Mouse (Mus musculus): ENCODE measurements around the gene Thrb.
A peak's percentile ranks its signal among the peaks of the same experiment; 100 is the strongest.

Gene Thrb

GRCm38 (mm10) chr14:17972665-17973064 is 312.6 kb downstream of the Thrb start:
- no peak for DNase-seq

DNA sequence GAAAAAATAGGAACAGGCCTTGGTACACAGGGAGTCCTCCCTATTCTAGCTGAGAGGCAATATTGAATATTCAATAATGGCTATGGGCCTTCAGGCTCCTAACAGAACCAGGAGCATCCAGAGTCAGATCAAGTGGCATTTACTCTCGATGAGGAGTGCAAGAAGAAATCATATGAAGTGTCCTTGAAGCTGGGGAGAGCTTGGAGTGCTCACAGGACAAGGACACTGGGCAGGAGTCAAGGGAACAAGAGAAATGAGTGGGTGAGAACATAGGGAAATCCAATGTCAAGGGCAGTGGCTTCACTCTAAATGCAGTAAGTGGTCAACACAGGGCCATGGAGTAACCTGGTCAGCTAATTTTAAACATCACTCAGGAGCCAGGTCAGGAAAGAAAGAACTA is 315.7 kb downstream of the Thrb start:
- no peak for DNase-seq

GRCm38 (mm10) chr14:17978259-17978658 is 318.2 kb downstream of the Thrb start:
- no peak for DNase-seq

DNA sequence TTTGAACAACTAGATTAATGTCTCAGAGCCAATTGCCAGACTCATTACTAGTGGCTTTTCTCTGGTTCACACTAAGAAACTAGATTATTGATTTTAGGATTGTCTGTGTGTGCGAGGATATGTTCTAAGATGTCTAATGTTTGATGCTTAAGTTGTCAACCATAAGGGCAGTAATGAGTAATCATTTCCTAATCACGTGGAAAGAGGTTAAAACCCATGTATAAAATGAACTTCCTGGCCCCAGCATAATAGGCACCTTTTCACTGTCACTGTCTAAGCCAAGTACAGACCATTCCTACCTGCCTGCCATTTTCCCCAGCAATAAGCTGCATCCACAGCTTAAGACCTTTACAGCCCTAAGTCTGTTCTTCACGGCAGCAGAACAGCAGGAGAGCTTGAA is 321.2 kb downstream of the Thrb start:
- no peak for DNase-seq

DNA sequence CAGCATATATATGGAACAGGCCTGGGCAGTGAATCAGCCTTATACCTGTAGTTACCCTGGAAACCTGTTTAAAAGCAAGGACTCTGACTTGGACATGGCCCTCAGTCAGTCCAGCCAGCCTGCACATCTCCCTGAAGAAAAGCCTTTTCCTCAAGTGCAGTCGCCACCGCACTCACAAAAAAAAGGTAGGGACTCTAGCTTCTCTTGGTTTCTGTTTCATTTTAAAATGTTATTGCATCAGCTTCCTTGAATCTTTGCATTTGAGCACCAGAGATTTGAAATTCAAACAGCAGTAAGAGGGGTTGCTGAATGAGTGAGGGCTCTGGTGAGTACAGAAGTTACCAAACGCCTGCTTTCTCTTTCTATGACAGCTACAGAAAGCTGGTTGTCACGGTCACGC is 322.0 kb downstream of the Thrb start:
- no peak for DNase-seq

GRCm38 (mm10) chr14:17983390-17983789 is 323.3 kb downstream of the Thrb start:
- DNase-seq: no peak

GRCm38 (mm10) chr14:17983839-17984238 is 323.8 kb downstream of the Thrb start:
- peak; percentile 48 for DNase-seq

GRCm38 (mm10) chr14:17988580-17988979 is 328.5 kb downstream of the Thrb start:
- DNase-seq: no peak

DNA sequence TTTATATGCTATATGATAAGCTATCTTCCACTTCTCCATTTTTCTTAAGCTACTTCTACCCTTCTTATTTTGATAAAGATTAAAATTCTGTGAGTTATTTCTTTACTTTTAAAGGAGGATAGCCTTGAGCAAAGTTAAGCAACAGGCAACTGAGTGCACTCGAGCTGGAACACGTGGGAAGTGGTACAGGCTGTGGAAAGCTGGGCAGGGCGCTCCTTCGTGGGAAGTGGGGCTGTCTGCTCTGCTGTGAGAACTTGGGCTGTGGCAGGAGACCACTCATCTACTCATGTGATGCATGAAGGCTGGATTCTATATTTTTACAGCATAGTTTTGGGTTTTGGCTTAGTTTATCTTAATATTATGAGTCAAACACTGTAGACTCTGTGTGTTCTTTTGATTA is 329.1 kb downstream of the Thrb start:
- no peak for DNase-seq

- DNase-seq: peak; percentile 63
Measured at GRCm38 (mm10) chr14:17990186-17990585, 330.1 kb downstream of the Thrb start.

GRCm38 (mm10) chr14:18001886-18002285 is 341.8 kb downstream of the Thrb start:
- no peak for DNase-seq

- no peak for DNase-seq
Measured at GRCm38 (mm10) chr14:18003686-18004085, 343.6 kb downstream of the Thrb start.

- DNase-seq: no peak
Measured at GRCm38 (mm10) chr14:18008524-18008923, 348.5 kb downstream of the Thrb start.

GRCm38 (mm10) chr14:18016604-18017003 is 356.5 kb downstream of the Thrb start:
- DNase-seq: no peak

DNA sequence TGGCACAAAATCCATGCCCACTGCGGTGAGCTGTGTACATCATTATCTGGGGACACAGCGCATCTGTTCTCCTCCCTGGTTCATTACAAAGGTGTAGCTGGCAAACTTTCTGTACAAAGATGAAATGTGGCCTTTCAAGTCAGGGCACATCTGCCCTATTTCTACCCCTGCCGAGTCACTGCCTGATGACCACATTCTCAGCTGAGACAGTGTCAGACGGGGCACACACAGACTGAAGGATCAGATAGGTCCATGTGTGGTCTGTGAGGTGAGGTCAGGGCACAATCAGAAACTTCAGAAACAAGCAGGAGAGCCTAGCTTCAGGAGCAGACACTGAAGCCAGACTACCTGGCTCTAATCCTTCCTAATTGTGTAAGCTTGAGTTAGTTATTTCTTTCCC is 360.1 kb downstream of the Thrb start:
- DNase-seq: no peak

- no peak for DNase-seq
Measured at GRCm38 (mm10) chr14:18020636-18021035, 360.6 kb downstream of the Thrb start.

DNA sequence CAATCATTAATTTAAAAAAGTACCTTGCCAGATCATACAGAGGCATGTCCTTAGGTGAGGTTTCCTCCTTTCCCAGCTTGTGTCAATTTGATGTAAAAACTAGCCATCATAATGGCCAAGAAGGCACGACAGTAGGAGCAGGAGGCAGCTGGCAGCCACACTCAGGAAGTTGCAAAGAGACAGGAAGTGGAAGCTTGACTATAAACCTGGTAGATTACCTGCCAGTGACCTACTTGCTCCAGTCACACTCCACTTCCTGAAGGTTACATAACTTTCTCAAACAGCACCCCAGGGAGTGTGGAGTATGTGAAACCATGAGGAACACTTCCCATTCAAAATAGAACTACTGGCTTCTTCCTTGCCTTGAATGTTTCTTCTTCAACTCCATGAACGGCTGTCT is 361.7 kb downstream of the Thrb start:
- no peak for DNase-seq

DNA sequence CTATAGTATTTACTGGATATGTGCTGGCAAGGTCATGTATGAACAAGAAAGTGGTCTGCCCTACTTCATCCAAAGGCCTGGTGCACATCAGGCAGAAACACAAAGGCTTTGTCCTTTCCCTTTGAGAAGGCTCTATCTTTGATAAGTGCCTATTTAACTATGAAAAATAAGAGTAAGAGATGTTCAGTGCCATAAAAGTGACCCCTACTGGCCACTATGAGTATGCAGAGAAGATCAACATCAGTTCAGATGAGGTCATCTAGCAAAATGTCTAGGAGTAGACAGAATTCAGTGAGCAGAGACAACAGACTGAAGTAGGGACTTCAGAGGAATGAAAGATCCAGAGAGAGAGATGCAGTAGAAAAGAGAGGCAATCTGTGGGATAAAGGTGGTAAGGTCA is 362.3 kb downstream of the Thrb start:
- no peak for DNase-seq

- no peak for DNase-seq
Measured at GRCm38 (mm10) chr14:18027867-18028266, 367.8 kb downstream of the Thrb start.

DNA sequence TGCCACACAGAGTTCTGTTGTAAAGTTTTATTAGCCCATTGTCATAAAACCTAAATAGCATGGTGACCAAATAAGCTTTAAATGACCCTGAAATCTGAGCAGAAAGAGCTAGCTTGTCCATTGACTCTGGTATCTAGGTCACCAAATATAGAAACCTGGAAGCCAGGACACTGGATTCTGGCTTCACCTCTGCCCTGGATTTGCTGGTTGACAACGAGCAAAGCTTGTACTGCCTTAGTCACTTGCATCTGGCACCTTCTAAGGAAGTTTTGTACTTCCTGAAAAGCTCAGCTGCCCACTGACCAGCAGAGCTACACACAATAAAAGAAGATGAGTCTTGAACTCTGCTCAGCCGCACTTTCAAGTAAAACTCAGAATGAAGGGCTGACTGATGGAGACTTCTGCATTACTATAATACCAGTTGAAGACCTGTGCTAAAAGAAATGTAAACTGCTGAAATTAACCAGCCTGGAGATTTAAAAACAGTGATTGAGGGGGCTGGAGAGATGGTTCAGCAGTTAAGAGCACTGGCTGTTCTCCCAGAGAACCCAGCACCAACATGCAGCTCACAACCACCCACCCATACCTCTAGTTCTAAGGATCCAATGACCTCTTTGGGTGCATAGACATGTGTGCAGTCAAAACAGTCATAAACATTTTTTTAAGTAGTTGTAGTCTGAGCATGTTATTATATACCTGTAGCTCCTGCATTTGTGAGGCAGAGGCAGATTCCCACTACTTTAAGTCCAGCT is 369.3 kb downstream of the Thrb start:
- no peak for DNase-seq

DNA sequence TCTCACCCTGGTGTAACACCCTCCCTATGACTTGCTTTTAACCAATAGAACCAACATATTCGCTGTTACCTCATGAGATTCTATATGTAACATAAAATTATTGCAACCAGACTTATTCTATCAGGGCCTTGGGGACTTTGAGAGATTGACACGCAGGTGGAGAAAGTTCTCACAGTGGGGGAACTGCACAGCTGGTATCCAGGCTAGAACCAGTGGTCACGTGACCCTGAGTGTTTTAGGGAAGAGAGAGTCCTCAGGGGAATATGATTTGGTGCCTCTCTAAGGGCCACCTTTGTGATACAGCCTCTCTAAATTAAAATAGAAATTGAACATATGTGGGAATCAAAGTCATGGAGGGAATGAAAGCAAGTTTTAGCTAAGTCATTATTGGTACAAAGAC is 371.9 kb downstream of the Thrb start:
- no peak for DNase-seq

GRCm38 (mm10) chr14:18036573-18036972 is 376.5 kb downstream of the Thrb start:
- no peak for DNase-seq

DNA sequence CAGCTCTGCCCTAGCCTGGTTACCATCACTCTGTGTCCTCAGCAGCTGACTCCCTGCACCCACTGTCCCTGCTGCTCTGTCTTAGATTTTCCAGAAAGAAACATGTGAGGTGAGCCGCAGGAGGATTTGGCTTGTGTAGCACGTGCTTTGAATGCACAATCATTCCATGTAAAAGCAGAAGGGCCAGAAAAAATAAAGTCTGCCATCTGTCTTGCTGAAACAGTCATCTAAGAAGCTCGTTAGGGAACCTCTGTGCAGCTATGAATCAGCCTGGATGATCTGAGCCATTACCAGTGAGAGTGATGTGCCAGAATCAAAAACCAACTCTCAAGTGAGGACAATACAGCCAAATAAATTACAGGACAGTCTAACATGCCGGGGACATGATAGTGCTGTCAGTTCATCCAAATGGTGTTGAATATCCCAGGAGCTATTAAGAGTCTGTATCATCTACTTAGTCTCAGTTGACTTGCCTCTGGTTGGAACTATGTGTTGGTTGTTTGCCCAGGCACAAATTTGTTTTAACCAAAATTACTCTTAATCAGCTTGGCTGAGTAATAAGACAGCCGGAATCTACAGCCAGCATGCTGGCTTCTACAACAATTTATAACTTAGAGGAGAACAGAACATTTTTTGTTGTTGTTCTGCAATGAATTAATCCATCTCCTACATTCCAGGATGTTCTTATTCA is 402.2 kb downstream of the Thrb start:
- DNase-seq: no peak

Measured in retina, postnatal 1 day (tissue).